Mouse (Mus musculus) C2C12 (cell line): ENCODE data around the gene Olfr180. TPM values are rescaled to one million over a fixed set of nuclear protein-coding genes. Genes with fewer than 3 reads are reported as not detected.

Experiments
- H3K27me3 ChIP-seq: one replicate; pipeline ENCODE4 v1.6.1; 2011; ENCODE audit not compliant: control insufficient read depth, insufficient read depth, insufficient read length
- H3K36me3 ChIP-seq: one replicate; pipeline ENCODE4 v1.6.1; 2011; ENCODE audit not compliant: control insufficient read depth, insufficient read depth
- H3K4me3 ChIP-seq: one replicate; pipeline ENCODE4 v1.5.1; 2011; ENCODE audit warnings: mild to moderate bottlenecking, control low read depth; ENCODE audit not compliant: poor library complexity, insufficient read depth, severe bottlenecking
- H3K79me2 ChIP-seq: one replicate; pipeline ENCODE4 v1.6.1; 2011; ENCODE audit not compliant: control insufficient read depth, insufficient read depth
- H3K79me3 ChIP-seq: one replicate; pipeline ENCODE4 v1.6.1; 2011; ENCODE audit warnings: low read depth, control low read depth
- H3ac ChIP-seq: one replicate; pipeline ENCODE3; 2011; ENCODE audit warnings: low read depth; ENCODE audit not compliant: control insufficient read depth, insufficient read length
- CEBPB ChIP-seq: IDR thresholded peaks from one replicate; pipeline ENCODE4 v1.6.1; 2011; ENCODE audit warnings: low read depth, mild to moderate bottlenecking, control low read depth, moderate library complexity
- CTCF ChIP-seq: IDR thresholded peaks from one replicate; pipeline ENCODE4 v1.5.1; 2011; ENCODE audit not compliant: control insufficient read depth, insufficient read depth, insufficient read length
- FOSL1 ChIP-seq: IDR thresholded peaks from one replicate; pipeline ENCODE4 v1.8.0; 2011; ENCODE audit warnings: mild to moderate bottlenecking, low read length; ENCODE audit not compliant: poor library complexity, insufficient read depth, severe bottlenecking
- MAX ChIP-seq: IDR thresholded peaks from one replicate; pipeline ENCODE4 v1.6.1; 2011; ENCODE audit warnings: mild to moderate bottlenecking, control low read depth
- MYOD1 ChIP-seq: IDR thresholded peaks from one replicate; pipeline ENCODE4 v1.6.1; 2011; ENCODE audit warnings: low read depth; ENCODE audit not compliant: control insufficient read depth, insufficient read length
- MYOG ChIP-seq: IDR thresholded peaks from one replicate; pipeline ENCODE4 v1.6.1; 2011; ENCODE audit not compliant: control insufficient read depth, insufficient read length; ENCODE audit errors: extremely low read depth
- USF1 ChIP-seq: IDR thresholded peaks from one replicate; pipeline ENCODE4 v1.6.1; 2011; ENCODE audit warnings: low read depth, mild to moderate bottlenecking, control low read depth, moderate library complexity
- long read RNA-seq, 2 experiments: library from polyadenylated mRNA; unstranded; transcript quantifications; one replicate each; pipeline ENCODE4 v2.0.0; 2019 to 2020
- polyA plus RNA-seq: library from polyadenylated mRNA; unstranded; fragments of >200 nt; fragmentation: generic; extraction: Trizol; gene quantifications from one replicate; pipeline ENCODE4 v1.2.1, GENCODE M21; 2012; ENCODE audit warnings: missing spikeins

Gene Olfr180
- not detected for polyA plus RNA-seq
- long read RNA-seq, experiment 1: 0 reads
- long read RNA-seq, experiment 2: 0 reads

- Histone ChIP-seq H3ac (no peak within 1 kb of the TSS), H3K4me3 (no peak within 1 kb of the TSS), H3K36me3 (no peaks in the 10 kb centered on the region), H3K79me3 (no peaks in the 10 kb centered on the region), H3K27me3 (no peaks in the 10 kb centered on the region), H3K79me2 (no peaks in the 10 kb centered on the region)
- no peak for TF ChIP-seq MYOD1
- TF ChIP-seq CTCF: no peak
- no peak for TF ChIP-seq FOSL1
- no peak for TF ChIP-seq MYOG
- no peak for TF ChIP-seq CEBPB
Observed at GRCm38 (mm10) chr16:58929292-58929691, at the start of gene Olfr180. Gene Olfr180, minus strand, starts transcription at chr16:58929392.

GRCm38 (mm10) chr16:58928655-58929054 is 537 bp downstream of the Olfr180 start, which contains the start of gene Olfr181:
Gene Olfr181, minus strand, starts transcription at chr16:58928755.
- no peaks in the 10 kb centered on the region for H3K79me2 ChIP-seq
- TF ChIP-seq MYOG: no peak
- TF ChIP-seq MAX: no peak
- TF ChIP-seq USF1: no peak
- TF ChIP-seq CEBPB: no peak
- TF ChIP-seq CTCF: no peak
- H3K4me3 ChIP-seq: no peak within 1 kb of the TSS
- no peak within 1 kb of the TSS for H3ac ChIP-seq
- H3K27me3 ChIP-seq: no peaks in the 10 kb centered on the region
- no peaks in the 10 kb centered on the region for H3K79me3 ChIP-seq
- no peaks in the 10 kb centered on the region for H3K36me3 ChIP-seq

DNA sequence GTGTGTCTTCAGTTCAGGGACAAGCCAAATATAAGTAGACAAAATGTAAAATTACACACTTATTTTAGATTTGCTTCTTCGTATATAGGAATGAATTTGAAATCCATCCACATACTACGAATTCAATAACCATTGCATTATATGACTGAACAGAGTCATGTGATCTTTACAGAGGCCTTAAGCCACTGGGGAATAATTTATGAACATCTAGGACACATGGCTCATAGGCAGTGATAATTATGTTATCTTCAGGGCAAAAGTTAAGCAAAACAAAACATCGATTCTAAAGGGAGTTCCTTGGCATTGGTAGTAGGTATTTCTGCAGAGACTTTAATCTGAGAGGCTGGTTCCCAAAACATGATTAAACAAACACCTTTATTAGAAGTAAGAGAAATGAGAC is 37.2 kb downstream of the Olfr180 start, which contains the start of gene Olfr178:
Gene Olfr178 (minus strand): TSS at position 101 of the 400 bp plus-strand sequence.
- Histone ChIP-seq H3K4me3 (no peak within 1 kb of the TSS), H3ac (no peak within 1 kb of the TSS), H3K79me3 (no peaks in the 10 kb centered on the region), H3K79me2 (no peaks in the 10 kb centered on the region), H3K27me3 (no peaks in the 10 kb centered on the region), H3K36me3 (no peaks in the 10 kb centered on the region)
- no peak for TF ChIP-seq CTCF
- no peak for TF ChIP-seq MAX
- no peak for TF ChIP-seq USF1
- no peak for TF ChIP-seq CEBPB
- TF ChIP-seq MYOG: no peak
- no peak for TF ChIP-seq MYOD1
- no peak for TF ChIP-seq FOSL1

GRCm38 (mm10) chr16:58884416-58884815 is 44.8 kb downstream of the Olfr180 start:
- H3K27me3 ChIP-seq: no peaks in the 10 kb centered on the region
- no peaks in the 10 kb centered on the region for H3K79me3 ChIP-seq
- no peaks in the 10 kb centered on the region for H3K36me3 ChIP-seq
- TF ChIP-seq USF1 (no peak), MAX (no peak), CTCF (no peak), FOSL1 (no peak), MYOD1 (no peak), MYOG (no peak), CEBPB (no peak)
- H3ac ChIP-seq: no peak overlapping the region
- no peaks in the 10 kb centered on the region for H3K79me2 ChIP-seq
- no peak overlapping the region for H3K4me3 ChIP-seq

DNA sequence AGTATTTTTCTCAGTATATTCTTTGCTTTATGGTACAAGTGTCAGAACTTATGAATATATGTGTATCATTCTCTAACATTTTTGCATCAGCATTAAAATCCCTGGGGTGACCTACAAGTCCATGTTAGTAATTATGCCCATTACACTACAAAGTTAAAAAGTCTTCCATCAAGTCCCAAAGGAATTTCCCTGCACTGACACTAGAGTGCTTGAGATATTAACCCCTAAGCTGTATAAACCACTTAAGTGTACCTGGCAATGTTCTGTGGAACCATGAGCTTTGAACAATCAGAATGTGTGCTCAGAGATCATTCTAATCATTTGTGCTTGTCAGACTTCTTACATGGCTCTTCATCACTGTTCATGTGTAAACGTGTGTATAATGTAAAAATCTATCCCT is 54.5 kb downstream of the Olfr180 start, which contains the start of gene Olfr177:
Gene Olfr177 (minus strand): TSS at position 101 of the 400 bp plus-strand sequence.
- no peaks in the 10 kb centered on the region for H3K36me3 ChIP-seq
- no peak within 1 kb of the TSS for H3K4me3 ChIP-seq
- no peaks in the 10 kb centered on the region for H3K27me3 ChIP-seq
- TF ChIP-seq USF1 (no peak), FOSL1 (no peak), CTCF (no peak), MYOG (no peak), MYOD1 (no peak), MAX (no peak), CEBPB (no peak)
- H3K79me3 ChIP-seq: no peaks in the 10 kb centered on the region
- no peaks in the 10 kb centered on the region for H3K79me2 ChIP-seq
- H3ac ChIP-seq: no peak within 1 kb of the TSS

Other genes with a start within 250 kb of the Olfr180 start
- gene Gpr15, start 210.3 kb downstream of the Olfr180 start, polyA plus RNA-seq: not detected
- gene Cldnd1, start 201.5 kb downstream of the Olfr180 start, polyA plus RNA-seq: 69.6 TPM
- gene Olfr172, start 166.2 kb downstream of the Olfr180 start, polyA plus RNA-seq: not detected
- not detected for gene Olfr173, start 129.1 kb downstream of the Olfr180 start, polyA plus RNA-seq
- gene Olfr175-ps1, start 102.6 kb downstream of the Olfr180 start, polyA plus RNA-seq: not detected
- gene Olfr177, start 54.6 kb downstream of the Olfr180 start, polyA plus RNA-seq: not detected
- gene Olfr178, start 37.3 kb downstream of the Olfr180 start, polyA plus RNA-seq: not detected
- gene Olfr181, start 637 bp downstream of the Olfr180 start, polyA plus RNA-seq: not detected
- not detected for gene Olfr183, start 66.0 kb upstream of the Olfr180 start, polyA plus RNA-seq
- not detected for gene Olfr186, start 100.9 kb upstream of the Olfr180 start, polyA plus RNA-seq
- gene Olfr187, start 110.4 kb upstream of the Olfr180 start, polyA plus RNA-seq: not detected
- not detected for gene Olfr190, start 148.6 kb upstream of the Olfr180 start, polyA plus RNA-seq
- not detected for gene Olfr191, start 160.4 kb upstream of the Olfr180 start, polyA plus RNA-seq
- not detected for gene Olfr193, start 182.5 kb upstream of the Olfr180 start, polyA plus RNA-seq
- not detected for gene Olfr194, start 191.7 kb upstream of the Olfr180 start, polyA plus RNA-seq
- gene Olfr195, start 217.7 kb upstream of the Olfr180 start, polyA plus RNA-seq: not detected
- gene Olfr196, start 241.1 kb upstream of the Olfr180 start, polyA plus RNA-seq: not detected